Mouse (Mus musculus) heart, adult 18-20 months (tissue): Measurements from ENCODE around the gene Ankrd33b. TPM values are rescaled to one million over a fixed set of nuclear protein-coding genes. Genes with fewer than 3 reads are reported as not detected.

Source experiments
- DNase-seq, 2 experiments: peaks; one replicate each; pipeline ENCODE4 v3.0.0; 2021 to 2022; ENCODE audit warnings: mixed read lengths in 1 of 2
- long read RNA-seq, 2 experiments: library from polyadenylated mRNA; stranded (forward); transcript quantifications; one replicate each; pipeline ENCODE4 v2.0.0; 2021
- total RNA-seq, 2 experiments: library from RNA; stranded (reverse); gene quantifications; 2 replicates each; pipeline ENCODE4 v1.2.3; 2021

Gene Ankrd33b
- total RNA-seq: 10 to 100 TPM; 25.4 to 31.1 TPM
- long read RNA-seq, experiment 1, full-length matches to known transcripts: 3 of 9 reads
- long read RNA-seq, experiment 1, partial matches to known transcripts: 1 of 9 reads
- long read RNA-seq, experiment 1, other reads (novel, unspliced or antisense): 5 of 9 reads
- long read RNA-seq, experiment 2, full-length matches to known transcripts: 5 of 11 reads
- long read RNA-seq, experiment 2, partial matches to known transcripts: 1 of 11 reads
- long read RNA-seq, experiment 2, other reads (novel, unspliced or antisense): 5 of 11 reads

DNA sequence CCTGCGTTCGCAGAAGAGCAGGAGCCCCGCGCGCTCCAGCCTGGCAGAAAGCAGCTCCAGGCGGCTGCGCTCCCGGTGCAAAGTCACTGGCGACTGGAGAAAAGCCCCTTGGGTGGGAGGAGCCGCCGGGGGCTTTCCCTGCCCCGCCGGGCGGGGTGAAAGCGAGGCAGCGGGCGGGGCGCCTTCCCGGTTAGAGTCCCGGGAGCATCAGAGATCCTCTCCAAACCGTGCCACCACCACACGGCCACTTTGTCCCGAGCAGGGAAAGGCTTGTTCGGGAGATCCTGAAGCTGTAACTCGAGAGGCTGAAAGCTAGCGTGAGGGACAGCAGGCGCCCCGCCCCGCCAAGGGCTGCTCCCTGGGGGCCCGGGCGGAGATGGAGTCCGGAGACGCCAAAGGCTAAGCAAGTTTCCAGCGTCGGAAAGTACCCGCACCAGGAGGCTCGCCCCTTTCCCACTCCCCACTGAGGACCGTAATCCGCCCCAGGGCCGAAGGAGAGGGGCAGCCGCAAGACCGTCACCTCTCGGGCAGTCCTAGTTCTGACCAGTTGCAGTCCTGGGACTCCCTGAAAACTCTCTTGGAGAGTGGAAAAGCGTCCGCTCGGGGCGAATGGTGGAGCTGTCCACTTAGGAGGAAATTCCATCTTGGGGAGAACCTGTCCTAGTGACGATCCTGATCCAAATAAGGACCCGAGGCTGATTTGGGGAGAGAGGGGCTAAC lies at the start of gene Ankrd33b:
TSS of gene Ankrd33b (minus strand) at position 246 of the 720 bp plus-strand sequence.
- peak; percentile 87 to 90 for DNase-seq

GRCm38 (mm10) chr15:31415181-31415580 lies 47.7 kb upstream of the Ankrd33b start:
- peak in 1 of 2 experiments; percentile 20 for DNase-seq

DNA sequence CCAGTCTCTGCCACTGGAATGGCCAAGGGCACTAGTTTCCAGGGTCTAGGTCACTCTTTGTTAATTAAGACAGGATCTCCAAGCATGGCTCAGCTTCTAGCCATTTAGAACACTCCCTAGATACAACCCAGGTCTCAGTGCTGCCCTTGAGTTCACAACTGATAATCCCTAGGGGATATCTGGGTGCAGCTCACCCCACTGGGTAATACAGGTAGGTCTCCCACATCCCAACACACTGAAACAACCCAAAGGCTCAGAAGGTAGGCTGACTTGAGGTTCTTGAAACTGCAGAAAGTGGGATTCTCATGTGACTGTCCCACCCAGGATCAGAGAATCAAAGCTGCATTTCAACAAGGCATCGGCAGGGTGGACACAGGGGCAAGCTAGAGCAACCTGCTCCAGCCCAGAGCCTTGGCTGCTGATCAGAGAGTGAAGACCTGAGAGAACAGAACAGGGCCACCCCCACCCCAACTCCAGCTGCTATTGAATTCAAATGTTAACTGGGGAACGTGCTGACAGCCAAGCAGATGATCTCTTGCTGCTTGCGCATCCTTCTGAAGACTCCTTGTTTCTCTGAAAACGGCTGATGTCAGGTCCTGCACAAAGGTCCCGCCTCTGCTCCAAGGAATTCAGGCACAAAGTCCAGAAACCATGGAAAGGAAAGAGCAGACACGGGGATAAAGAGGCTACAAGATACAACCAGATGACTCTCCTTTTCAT lies 46.8 kb upstream of the Ankrd33b start:
- no peak for DNase-seq

DNA sequence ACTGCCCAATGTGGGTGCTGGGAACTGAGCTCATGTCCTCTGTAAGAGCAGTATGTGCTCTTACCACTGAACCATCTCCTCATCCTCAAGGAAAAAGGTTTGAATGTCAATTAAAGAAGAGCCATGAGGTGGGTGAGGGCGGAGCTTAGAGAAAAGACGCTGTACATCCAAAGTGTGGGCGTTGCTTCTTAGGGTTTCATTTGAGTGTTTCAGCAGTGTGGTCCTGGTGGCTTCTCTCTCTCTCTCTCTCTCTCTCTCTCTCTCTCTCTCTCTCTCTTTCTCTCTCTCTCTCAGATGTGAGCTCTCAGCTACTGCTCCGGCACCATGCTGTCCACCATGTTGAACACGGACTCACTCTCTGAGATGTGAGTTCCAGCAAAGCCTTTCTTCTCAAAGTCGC lies 46.1 kb upstream of the Ankrd33b start:
- no peak for DNase-seq

DNA sequence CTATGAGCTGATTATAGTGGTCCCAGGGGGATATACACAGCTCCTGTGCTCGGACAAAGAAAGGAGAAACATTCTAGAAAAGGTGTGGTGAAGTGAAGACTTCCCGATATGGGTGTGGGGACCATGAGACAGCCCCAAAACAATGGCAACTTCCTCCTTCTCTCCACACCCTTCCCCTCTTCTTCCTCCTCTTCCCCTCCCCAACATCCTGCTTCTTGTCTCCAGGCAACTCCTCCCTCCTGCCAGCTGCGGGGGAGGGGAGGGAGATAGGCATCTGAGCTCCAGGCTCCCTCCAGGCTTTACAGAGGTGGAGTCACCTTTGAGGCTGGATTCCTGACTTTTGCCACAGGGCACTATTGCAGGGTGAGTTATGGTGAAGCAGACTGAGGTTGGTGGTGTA lies 45.4 kb upstream of the Ankrd33b start:
- peak; percentile 42 to 77 for DNase-seq

- DNase-seq: no peak
Measured at GRCm38 (mm10) chr15:31412436-31412835, 44.9 kb upstream of the Ankrd33b start.

DNA sequence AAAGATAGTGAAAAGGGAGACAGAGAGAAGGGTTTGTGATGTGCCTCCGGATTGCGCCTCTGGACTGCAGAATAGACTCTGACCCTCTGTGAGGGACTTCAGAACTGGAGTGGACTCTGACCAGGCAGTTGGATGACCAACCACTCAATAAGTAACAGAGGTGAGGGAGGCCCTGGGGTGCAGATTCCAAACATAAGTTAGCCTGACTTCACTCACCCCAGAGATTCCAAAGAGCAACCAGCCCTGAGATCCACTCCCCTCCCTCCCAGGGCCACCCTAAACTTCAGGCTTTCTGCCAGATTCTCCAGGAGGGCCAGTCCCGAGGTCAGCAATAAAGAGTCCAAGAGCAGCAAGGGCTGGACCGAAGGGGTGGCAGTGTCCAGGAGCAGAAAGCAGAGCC lies 40.0 kb upstream of the Ankrd33b start:
- DNase-seq: no peak

GRCm38 (mm10) chr15:31406881-31407280 lies 39.4 kb upstream of the Ankrd33b start:
- DNase-seq: no peak

DNA sequence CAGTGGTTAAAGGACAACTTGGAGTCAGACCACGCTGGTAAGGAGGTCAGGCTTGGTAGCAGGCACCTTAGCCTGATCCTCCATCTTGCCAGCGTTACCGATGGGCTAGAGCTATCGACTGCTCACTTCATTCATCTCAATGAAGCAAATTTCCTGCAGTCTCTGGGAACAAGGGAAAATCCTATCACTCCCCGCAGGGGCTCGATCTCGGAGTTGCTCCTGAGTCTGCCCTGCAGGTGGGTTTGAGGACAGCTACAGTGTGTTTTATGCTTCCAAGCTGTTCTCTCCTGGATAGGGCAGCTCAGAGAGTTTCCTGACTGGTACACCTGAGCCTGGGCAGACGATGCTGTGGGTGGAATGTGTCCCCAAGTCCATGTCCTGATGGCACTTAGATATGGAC lies 36.8 kb upstream of the Ankrd33b start:
- DNase-seq: no peak

- no peak for DNase-seq
Measured at GRCm38 (mm10) chr15:31402200-31402892, 34.8 kb upstream of the Ankrd33b start.

GRCm38 (mm10) chr15:31400974-31401373 lies 33.4 kb upstream of the Ankrd33b start:
- no peak for DNase-seq

DNA sequence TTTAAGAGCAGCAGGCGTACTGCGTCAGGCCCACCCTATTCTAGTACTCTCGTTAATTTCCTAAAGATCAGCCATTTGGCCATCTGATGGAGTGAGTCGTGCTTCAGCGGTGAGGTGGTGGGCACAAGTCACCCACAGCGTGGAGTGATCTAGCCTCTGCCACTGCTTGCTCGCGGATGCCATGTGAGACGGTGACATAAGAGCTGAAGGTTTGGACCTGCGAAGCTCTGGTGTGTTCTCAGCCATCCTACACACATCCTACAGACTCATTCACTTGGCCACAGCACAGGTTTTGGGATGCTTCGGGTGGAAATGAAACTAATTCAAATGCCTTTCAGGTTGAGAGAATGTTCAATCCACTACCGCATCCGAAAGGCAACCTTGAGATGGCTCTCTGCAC lies 31.2 kb upstream of the Ankrd33b start:
- no peak for DNase-seq

DNA sequence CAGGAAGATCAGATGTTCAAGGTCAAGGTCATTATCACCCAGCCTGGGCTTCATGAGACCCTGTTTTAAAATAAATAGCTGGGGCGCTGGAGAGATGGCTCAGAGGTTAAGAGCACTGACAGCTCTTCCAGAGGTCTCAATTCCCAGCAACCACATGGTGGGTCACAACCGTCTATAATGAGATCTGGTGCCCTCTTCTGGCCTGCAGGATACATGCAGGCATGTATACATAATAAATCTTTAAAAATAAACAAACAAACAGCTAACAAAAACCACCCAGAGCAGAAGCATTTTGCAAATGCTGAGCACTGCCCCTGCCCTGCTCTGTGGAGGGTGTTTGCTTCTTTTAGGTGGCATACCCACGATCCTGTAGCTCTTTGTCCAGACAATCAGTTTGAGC lies 29.9 kb upstream of the Ankrd33b start:
- DNase-seq: no peak

- DNase-seq: peak; percentile 80 to 87
Measured at GRCm38 (mm10) chr15:31396755-31397154, 29.2 kb upstream of the Ankrd33b start.

DNA sequence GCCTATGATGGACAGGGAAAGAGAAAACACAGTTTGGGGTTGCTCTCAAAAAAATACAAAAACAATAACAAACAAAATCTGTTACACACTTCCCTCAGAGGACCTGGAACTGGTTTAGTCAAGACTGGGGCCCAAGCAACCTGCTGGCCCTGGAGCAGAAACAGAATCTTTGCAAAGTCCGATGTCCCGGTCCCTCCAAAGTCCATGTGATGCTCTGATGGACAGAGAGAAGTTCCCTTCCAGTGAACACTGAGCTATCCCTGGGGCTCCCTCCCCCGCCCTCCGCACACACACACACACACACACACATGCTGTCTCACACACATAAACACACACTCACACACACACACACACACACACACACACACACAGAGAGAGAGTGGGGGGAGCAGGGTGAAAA lies 28.5 kb upstream of the Ankrd33b start:
- no peak for DNase-seq

DNA sequence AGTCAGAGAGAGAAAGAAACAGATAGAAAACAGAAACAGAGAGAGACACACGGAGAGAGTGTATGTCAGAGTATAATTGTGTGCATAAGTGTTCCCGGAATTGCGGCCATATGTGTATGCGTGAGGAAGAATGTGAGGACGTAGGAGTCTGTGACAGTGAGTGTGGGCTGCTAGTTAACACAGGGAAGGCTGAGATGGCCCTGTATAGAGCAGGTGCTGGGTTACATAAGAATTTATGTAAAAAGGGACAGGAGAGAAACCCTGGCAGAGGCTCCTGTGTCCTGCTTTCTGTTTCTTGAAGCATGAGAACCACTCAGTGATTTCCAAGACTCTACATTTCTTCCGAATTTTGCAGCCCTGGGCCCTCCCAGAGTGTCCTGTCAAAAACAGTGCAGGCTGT lies 25.9 kb upstream of the Ankrd33b start:
- DNase-seq: no peak

DNA sequence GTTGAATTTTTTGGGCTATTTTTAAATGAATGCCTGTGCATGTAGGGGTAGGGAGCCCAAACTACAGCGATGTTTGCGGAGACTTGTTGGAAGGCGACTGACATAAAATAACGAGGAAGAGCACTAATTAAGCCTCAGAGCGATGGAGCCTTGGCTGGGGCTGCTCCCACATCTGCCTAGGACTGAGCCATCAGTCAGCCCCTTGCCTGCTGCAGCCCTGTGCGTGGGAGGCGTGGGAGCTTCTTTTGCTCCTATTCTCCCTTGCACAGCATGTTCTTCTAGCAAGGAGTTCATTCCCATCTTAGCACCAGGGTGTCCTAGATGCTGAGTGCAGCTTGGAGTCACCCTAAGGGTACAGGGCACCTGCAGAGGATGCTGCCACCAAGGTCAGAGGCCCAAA lies 25.2 kb upstream of the Ankrd33b start:
- no peak for DNase-seq

DNA sequence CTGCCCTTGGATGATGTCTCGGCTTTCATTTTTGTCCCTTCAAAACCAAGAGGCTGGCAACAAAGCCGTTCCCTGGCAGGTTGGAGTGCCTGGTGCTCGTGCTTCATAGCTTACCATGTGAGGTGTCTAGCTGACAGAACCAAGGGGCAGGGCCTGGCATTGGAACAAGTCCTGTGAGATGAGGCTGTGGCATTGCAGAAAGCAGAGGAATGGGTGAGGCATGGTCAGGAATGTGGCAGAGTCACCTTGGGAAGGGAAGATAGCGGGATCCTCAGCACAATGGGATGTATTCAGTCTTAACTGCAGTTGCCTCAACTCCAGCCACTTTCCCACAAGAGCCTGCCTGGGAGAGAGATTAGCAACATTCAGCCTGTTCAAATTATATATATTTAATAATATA lies 24.6 kb upstream of the Ankrd33b start:
- no peak for DNase-seq

- DNase-seq: peak; percentile 63 to 77
Measured at GRCm38 (mm10) chr15:31381936-31382468, 14.5 kb upstream of the Ankrd33b start.

- DNase-seq: no peak
Measured at GRCm38 (mm10) chr15:31379471-31379870, 11.9 kb upstream of the Ankrd33b start.

- no peak for DNase-seq
Measured at GRCm38 (mm10) chr15:31375212-31375611, 7.7 kb upstream of the Ankrd33b start.

DNA sequence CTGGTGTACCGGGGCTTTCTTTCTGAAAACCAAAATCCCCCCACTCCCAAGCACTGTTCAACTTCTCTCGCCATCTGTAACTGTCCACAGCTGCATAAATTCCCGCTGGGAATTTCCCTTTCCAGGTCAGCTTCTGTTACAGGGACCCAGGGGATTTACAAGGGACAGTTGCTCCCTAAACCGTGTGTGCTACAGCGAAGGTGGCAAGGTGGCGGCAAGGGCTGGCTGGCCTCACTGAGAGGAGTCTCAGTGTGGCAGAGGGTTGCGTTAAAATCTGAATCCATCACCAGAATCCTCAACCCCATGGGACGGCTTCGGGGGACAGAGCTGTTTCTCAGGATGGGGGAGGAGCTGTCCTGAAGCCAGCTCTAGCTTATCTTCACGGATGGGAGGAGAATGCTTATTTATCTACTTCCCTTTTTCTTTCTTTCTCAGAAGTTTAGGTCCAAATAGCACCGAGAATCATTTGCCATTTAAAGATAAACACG lies 1.6 kb upstream of the Ankrd33b start:
- DNase-seq: peak; percentile 36 to 50
